Mouse (Mus musculus): ENCODE data around the gene Mt3.
A peak's percentile ranks its signal among the peaks of the same experiment; 100 is the strongest.
"Not testable (repeated sequence)": the region's sequence is repeated elsewhere in the genome, so short reads cannot be mapped to it uniquely, and the experiment has no call there.

The Mt3 gene

GRCm38 (mm10) chr8:94150925-94151324, 1.5 kb upstream of the Mt3 start:
- DNase-seq (ENCODE audit: low spot score in 2 of 2): no peak

GRCm38 (mm10) chr8:94153451-94153850, 1.0 kb downstream of the Mt3 start:
- DNase-seq (ENCODE audit: low spot score in 2 of 2): no peak

DNA sequence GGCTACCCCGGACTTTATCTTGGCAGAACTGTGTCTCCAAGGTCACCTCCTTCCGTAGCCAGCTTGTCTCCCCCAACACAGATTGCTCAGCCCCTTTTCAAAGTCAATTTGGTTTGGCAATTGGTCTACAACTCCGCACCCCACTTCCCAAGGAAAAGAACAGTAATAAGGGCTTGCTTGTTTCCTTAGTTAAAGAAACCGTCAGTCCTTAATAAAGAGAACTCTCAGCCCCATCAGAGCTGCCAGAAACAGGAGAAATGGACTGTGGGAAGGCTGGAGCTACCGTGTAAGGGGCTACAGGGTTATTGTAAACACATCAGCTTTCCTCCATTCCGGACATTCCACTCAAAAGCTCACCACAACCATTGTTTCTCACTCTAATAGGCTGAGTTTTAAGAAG, 2.1 kb downstream of the Mt3 start:
- no peak for DNase-seq (ENCODE audit: low spot score in 2 of 2)

DNA sequence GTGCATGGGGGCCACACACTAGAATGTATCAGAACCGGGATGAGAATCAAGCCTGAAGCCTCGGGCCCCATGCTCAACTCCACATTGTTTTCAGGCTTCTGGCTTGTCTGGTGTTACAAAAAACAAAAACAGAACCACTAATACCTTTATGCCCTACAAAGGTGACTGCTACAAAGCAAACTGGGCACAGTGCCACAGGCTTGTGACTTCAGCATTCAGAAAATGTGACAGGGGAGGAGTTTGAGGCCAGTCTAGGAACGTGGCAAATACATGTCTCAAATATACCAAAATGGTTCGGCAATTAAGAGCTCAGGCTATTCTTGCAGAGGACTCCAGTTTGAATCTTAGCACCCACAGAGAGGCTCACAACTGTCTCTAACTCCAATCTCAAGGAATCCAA, 3.7 kb downstream of the Mt3 start:
- DNase-seq (ENCODE audit: low spot score in 2 of 2): no peak

GRCm38 (mm10) chr8:94165772-94166171, 13.4 kb downstream of the Mt3 start:
- DNase-seq (ENCODE audit: low spot score in 2 of 2): not testable (repeated sequence)

DNA sequence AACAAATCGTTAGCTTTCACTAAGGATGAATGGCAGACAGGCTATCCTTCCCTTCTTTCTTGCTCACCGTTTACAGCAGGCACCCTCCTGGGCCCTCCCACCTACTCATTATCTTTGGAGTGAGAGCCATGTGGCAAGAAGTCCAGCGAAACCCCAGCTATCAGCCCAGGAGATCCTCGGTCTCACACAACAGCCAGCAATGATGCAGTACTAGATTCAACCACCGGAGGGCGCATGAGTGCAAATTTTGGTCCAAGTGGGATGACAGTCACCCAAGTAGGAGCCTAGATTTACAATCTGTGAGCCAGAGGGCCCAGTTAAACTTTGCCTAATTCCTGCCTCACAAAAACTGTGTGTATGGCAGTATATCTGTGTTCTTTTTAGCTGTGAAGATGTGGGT, 14.8 kb downstream of the Mt3 start:
- peak; percentile 87 to 96 for DNase-seq (ENCODE audit: low spot score in 2 of 2)

- DNase-seq (ENCODE audit: low spot score in 2 of 2): peak; percentile 36 to 62
Measured at GRCm38 (mm10) chr8:94169547-94169946, 17.1 kb downstream of the Mt3 start.

GRCm38 (mm10) chr8:94171321-94171755, 18.9 kb downstream of the Mt3 start:
- peak in 1 of 2 experiments; percentile 69 for DNase-seq (ENCODE audit: low spot score in 2 of 2)

DNA sequence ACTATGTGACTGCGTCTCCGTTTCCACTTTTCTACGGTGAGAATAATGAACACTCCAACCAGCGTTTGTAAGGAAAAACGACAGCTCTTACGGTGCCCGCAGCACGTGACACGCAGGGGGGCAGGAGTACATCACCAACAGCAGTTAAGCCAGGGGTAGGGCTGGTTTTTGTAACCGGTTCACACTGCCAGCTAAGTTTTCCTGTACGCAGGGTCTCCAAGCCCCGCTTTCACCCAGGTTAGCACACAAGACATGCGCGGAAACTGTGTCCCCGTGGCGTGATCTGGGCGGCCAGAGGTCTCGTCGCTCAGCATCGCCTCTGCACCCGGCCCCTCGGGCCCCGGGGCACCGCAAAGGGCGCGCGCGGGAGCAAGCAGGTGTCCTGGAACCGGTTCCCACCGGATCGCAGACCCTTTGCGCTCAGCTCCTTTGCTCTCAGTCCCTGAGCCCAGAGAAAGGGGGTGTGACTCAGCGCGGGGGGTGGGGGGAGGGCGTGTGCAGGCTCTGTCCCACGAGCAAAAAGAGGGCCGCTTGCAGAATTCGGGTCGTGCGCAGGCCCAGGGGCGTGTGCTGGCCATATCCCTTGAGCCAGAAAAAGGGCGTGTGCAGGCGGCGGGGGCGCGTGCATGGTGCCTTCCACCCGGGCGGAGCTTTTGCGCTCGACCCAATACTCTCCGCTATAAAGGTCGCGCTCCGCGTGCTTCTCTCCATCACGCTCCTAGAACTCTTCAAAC, 19.8 kb downstream of the Mt3 start, which contains the start of gene Mt2:
TSS of gene Mt2 (plus strand) at position 590 of the 734 bp plus-strand sequence.
- DNase-seq (ENCODE audit: low spot score in 2 of 2): peak; percentile 91 to 92

- DNase-seq (ENCODE audit: low spot score in 2 of 2): peak; percentile 34 to 76
Measured at GRCm38 (mm10) chr8:94172809-94173732, 20.7 kb downstream of the Mt3 start.

DNA sequence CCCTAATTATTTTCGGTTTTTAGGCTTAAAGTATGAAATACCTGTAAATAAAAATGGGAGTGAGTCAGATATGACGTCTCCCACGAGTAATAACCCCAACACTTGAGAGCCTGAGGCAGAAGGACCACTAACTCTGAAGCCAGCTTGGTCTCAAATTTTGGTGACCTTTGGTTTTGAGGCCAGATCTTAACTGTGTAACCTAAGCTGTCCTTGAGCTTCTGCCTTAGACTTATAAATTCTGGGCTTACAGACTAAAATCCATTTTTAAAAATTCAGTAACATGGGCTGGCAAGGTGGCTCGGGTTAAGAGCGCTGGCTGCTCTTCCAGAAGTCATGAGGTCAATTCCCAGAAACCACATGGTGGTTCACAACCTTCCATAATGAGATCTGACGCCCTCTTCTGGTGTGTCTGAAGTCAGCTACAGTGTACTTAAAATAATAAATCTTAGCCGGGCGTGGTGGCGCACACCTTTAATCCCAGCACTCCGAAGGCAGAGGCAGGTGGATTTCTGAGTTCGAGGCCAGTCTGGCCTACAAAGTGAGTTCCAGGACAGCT, 21.5 kb downstream of the Mt3 start:
- DNase-seq (ENCODE audit: low spot score in 2 of 2): peak in 1 of 2 experiments; percentile 55

DNA sequence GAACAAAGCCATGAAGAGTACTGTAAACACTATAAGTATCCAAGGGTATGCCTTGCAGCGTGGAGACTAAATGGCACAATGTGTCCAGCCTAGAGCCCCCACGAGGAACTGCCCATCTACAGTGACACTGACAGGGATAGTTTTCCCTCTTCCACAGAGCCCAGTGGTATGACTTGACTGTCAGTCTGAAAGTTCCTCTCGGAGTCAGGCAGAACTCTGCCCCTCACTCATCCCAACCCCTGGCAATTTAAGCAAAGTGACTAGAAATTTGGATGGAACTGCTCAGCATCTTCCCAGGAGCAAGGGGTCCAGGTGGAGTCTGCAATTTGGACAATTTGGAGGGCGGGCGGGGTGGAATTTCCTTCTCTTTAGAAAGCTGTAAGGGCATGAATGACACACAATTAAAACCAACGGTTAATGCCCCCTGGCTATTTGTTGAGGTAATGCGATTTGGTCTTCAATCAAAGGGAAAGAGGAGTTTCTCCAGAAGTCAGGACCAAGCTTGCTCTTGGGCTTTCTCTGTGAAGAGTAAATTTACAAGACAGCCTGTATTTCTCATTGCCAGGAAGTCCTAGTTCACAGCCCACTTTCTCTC, 22.3 kb downstream of the Mt3 start:
- DNase-seq (ENCODE audit: low spot score in 2 of 2): peak in 1 of 2 experiments; percentile 58

- no peak for DNase-seq (ENCODE audit: low spot score in 2 of 2)
Measured at GRCm38 (mm10) chr8:94177716-94178390, 25.4 kb downstream of the Mt3 start.

GRCm38 (mm10) chr8:94178857-94179712, 26.7 kb downstream of the Mt3 start, which contains the start of gene Mt1:
TSS of gene Mt1 (plus strand) at chr8:94179082.
- peak; percentile 90 to 92 for DNase-seq (ENCODE audit: low spot score in 2 of 2)

- DNase-seq (ENCODE audit: low spot score in 2 of 2): peak; percentile 39 to 72
Measured at GRCm38 (mm10) chr8:94179713-94180560, 27.5 kb downstream of the Mt3 start.

GRCm38 (mm10) chr8:94180561-94180908, 28.1 kb downstream of the Mt3 start:
- DNase-seq (ENCODE audit: low spot score in 2 of 2): no peak

DNA sequence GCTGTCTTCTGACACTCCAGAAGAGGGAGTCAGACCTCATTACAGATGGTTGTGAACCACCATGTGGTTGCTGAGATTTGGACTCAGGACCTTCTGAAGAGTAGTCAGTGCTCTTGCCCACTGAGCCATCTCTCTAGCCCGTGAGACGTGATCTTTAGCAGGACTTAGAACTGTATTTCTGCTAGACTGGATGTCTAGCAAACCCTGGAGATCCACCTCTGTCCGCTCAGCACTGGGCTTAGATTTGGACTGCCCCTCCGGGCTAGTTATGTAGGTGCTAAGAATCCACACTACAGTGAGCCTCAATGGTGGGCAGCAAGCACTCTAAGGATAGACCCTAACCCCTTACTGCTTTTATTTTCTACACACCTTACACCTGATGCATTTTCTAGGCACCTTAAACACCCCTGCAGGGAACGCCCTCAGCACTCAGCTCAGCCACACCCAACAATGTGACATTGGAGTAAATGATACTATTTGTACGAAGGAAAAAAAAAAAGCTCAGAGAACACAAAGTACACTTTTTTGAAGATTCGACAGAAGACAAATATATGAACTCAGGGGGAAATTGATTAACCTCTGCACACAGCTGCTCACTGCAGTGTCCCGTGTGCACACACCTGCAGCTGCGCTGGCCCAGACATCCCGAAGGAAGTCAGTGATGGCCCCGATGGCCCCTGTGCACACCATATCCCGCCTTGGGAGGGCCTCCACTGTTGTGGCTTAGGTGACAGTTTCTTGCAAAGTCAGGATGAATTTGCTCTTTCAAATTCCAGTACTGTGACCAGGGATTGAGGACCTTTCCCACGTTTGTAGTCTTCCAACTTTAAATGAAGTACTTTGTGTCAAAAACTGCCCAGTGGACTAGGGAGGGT, 29.9 kb downstream of the Mt3 start:
- peak in 1 of 2 experiments; percentile 64 for DNase-seq (ENCODE audit: low spot score in 2 of 2)

DNA sequence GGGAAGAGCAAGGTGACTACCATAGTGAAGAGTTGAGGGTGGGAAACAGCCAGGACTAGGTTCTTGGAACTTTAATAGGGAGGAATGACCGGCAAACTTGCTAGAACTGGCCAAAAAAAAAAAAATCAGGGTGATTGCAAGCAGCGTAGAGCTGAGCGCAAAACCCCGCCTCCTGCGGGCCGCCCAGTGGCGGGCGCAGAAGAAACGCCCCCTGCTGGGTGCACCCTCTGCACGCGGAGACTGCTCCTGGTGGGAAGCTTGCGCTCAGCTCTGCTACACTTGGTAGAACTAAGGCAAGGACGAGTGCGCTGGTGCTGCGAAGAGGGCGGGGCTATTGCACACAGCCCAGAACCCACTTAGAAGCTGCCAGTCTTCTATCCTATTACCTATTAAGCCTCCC, 30.7 kb downstream of the Mt3 start:
- peak; percentile 83 to 91 for DNase-seq (ENCODE audit: low spot score in 2 of 2)
